Mouse (Mus musculus) liver (tissue): Measurements from ENCODE around the gene Gpa33.
"Not testable (repeated sequence)": the region's sequence is repeated elsewhere in the genome, so short reads cannot be mapped to it uniquely, and the experiment has no call there.

Experiments used
- DNase-seq: peaks from one replicate; pipeline ENCODE4 v3.0.0-alpha.2; 2020; ENCODE audit warnings: mixed read lengths

The Gpa33 gene

GRCm38 (mm10) chr1:166135091-166135740 is 5.2 kb downstream of the Gpa33 start:
- DNase-seq: no peak

DNA sequence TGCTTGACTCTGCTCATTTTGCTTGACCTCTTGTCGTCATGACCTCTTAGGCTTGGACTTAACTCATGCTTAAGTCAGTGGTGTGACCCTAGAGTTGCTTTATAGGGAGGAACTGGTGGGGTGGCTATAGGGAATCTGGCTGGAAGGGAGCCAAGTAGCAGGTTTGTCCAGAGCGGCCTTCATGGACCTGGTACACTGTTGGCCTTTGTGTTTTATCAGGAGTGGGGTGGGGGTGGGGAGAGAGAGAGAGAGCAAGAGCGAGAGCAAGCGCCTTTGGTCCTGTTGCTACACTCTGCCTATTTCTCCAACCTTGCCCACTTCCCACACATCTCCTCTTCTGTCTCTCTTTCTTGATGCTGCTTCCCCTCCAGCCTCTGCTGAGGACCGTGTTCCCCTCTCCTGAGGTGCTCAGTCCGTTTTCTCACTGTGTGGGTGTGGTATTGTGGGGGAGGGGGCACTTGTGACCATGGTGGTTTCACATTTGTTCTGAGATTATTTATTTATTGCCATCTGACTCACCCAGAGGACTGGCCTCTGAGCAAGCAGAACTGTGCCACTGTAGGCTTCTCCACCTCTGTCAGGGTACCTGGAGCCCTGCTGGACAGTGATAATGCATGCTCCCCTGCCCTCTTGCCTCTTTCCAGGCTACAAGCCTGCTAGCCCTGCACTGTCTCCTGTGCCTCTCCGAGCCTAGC is 7.4 kb downstream of the Gpa33 start:
- DNase-seq: no peak

- peak; percentile 17 for DNase-seq
Measured at GRCm38 (mm10) chr1:166138136-166138535, 8.1 kb downstream of the Gpa33 start.

GRCm38 (mm10) chr1:166139113-166139512 is 9.1 kb downstream of the Gpa33 start:
- no peak for DNase-seq

- no peak for DNase-seq
Measured at GRCm38 (mm10) chr1:166139620-166140184, 9.7 kb downstream of the Gpa33 start.

- not testable (repeated sequence) for DNase-seq
Measured at GRCm38 (mm10) chr1:166141868-166142267, 11.8 kb downstream of the Gpa33 start.

DNA sequence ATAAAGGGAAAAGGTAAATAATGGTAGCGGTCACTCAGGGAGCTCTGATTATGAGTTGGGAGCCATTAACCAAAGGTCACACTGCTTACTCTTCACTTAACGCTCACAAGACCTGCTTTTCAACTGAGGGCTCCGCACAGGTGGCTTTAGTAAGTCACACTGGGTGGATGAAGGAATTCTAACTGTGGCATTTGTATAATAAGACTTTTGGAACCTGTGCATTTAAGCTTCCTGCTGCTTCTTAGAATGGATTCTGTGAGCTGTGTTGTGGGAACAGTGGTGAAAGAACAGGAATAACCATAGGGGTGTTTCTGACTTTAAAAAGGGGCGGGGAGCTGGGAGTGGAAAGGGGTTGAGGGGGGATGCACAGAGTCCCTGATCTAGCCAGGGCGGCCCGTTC is 12.3 kb downstream of the Gpa33 start:
- no peak for DNase-seq

DNA sequence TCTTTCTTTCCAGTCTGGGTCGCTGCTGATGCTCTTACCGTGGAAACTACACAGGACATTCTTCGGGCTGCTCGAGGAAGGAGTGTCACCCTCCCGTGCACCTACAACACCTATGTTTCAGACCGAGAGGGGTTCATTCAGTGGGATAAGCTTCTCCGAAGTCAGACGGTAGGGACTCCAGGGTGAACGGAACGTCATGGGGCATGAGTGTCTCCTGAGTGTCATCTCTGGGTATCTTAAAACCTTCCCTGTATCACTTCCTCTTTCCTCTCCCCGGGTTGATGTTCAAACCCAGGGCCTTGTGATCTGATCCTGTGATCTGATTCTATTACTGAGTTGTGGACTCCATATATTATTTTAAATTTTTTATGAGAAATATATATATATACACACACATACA is 16.6 kb downstream of the Gpa33 start:
- DNase-seq: no peak

- no peak for DNase-seq
Measured at GRCm38 (mm10) chr1:166147657-166148056, 17.6 kb downstream of the Gpa33 start.

GRCm38 (mm10) chr1:166149441-166149840 is 19.4 kb downstream of the Gpa33 start:
- no peak for DNase-seq

DNA sequence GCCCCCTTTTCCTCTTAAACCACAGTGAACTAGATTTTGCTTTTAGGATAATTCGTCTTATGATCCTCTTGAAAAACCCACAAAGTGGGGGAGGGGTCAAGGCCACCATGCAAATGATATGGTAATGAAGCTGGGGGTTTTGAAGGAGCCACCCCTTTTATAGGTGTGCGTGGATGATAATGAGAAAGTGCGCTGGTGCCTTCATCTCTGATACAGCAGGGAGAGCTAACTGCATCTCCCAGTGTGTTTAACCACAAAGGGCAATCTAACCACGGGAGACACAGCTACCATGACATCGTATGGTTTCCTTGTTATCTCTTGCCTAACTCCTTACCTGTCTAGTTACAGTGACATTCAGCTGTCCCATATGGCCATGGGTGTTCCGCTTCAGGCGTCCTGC is 20.0 kb downstream of the Gpa33 start:
- no peak for DNase-seq

- DNase-seq: no peak
Measured at GRCm38 (mm10) chr1:166151341-166151740, 21.3 kb downstream of the Gpa33 start.

DNA sequence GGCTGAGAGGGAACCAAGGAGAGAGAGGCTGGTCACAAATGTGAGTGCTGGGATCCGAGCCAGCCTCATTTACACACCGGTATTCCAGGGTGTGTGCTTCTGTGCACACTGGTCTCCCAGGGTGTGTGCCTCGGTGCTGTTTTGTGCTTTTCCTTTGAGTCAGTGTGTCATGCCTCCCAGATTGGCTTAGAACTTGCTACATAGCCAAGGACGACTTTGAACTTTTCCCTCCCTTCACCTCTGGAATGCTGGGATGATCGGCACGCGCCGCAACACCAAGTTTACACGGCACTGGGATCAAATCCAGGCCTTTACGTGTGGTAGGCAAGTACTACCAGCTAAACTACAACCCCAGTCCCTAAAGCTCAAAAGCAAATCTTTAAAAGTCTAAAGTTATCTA is 22.0 kb downstream of the Gpa33 start:
- no peak for DNase-seq

DNA sequence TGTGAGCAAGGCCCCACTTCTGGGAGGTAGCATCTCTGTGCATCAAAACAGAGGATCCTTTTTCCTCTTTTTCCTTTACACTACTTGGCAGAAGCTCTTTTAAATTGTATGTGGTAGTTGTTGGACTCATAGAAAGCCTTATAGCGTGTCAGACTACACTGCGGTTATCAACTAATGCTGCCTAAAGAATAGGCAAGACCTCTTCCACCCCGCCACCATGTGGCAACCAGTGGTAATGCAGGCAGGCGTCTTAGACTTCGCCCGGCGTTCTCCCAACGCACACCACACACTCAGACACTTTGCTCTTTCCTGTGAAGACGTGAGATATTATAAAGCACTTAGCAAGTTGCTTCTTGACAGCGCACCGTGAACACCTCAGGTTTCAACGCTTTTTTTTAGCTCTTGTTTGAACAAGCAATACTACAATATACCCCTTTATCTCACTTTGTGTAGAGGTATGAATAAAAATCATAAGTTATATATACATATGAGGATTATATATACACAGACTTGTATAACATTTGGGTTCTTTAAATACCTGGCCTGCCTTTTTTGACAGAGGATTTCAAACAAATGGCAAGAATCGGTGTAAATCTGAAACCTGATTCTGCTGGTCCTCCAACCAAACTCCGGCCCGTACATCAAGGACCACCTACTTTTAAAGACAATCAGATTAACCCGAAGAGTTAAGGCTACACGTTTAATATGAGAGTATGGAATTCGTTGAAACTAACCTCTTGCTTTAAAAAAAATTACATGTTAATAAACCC is 23.5 kb downstream of the Gpa33 start:
- peak; percentile 85 for DNase-seq

- peak; percentile 78 for DNase-seq
Measured at GRCm38 (mm10) chr1:166154162-166155112, 24.4 kb downstream of the Gpa33 start.

DNA sequence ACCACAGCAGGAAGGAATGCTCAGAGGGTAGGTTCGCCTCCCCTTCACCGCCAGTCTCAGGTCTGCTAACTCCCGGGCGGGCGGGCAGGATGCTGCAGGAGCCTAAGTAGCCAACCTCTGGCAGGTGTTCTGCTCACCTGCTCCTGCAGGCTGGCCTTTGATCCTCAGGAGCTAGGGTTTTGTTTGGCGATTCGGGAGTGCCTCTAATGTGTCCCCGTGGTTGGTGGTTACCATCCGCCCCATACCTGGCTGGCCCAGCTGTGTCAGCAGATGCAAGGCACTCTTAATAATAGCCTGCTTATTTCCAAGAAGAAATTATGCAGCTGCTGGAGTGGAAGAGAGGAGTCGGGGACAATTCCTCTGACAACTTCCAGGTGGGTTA is 25.1 kb downstream of the Gpa33 start:
- no peak for DNase-seq

DNA sequence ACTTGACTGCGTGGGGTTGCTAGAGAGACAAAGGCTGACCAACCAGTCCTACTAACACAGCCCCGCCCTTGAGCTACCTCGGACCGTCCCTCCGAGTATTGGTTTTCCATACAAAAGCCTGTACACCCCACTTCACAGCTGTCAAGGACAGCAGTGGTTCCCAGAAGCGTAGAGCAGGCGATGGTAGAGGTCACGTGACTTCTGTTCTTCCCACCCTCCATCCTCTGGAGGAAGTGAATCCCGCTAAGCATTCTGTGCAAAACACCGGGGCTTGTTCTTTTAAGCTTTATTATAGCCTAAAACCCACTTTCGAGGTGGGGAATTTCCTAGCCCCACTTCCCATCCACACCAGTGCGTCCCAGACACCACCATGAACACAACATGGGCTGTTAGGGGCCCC is 27.7 kb downstream of the Gpa33 start:
- no peak for DNase-seq

DNA sequence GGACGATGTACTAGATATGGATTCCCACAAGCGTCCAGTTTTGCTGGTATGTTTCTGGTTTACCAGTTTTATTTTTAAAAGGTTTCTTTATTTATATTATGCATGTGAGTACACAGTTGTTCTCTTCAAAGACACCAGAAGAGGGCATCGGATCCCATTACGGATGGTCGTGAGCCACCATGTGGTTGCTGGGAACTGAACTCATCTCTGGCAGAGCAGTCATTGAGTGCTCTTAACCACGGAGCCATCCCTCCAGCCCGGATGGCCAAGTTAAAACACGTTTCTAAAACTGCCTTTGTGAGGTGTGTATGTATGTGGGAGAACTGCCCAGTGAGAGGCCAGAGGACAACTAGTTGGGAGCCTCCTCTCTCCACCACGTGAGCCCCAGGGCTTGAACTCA is 28.6 kb downstream of the Gpa33 start:
- no peak for DNase-seq

DNA sequence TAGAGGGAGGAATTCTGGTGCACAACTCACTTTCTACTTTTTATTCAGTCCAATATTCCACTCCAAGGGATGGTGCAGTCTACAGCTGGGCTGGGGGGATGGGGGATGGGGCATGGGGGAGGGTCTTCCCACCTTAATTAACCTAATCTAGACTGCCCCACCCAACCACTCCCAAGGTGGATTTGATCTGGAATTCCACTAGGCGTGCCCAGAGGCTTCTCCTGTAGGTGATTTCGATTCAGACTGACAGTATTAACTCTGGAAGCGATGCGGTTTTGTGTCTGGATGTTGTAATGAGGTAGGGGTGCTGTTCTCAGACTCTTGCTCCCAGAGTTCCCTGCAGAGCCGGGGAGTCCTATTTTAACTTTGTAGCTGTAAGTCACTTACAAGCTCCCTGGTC is 30.1 kb downstream of the Gpa33 start:
- no peak for DNase-seq

- peak; percentile 63 for DNase-seq
Measured at GRCm38 (mm10) chr1:166160569-166161445, 30.8 kb downstream of the Gpa33 start.

- DNase-seq: no peak
Measured at GRCm38 (mm10) chr1:166164580-166164979, 34.5 kb downstream of the Gpa33 start.
